Comparison of ENCODE assay signal across 21 mouse cellular contexts in the genomic region with DNA sequence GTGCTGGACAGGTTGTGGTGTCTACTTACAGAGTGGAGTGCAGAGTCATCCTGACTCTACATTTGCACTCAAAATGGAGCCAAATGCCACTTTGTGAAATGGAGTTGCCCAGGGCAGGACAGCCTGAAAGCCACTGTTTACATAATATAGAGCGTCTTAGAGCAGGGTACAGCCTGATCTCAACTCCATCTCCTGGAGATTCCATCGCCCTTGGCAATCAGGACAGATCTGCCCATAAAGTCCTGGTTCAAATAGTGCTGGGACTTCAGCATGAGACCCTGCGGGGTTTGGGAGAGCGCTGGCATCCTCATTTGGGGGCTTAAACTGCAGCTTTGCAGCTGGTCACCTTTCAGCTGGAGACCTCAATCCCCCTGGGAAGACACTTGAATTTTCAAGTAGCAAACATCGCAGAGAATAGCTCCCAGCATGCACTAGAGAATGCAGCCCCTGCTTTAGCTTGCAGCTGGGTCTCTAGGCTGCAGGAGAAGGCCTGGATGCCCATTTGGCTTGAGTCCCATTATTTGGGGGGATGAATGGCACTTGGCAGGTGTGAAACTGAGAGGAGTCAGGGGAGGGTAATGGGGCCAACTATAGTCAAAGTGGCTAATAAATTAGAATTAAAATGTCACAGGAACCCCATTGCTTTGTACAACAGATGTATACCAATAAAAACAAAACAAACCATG. TPM values are rescaled to one million over a fixed set of nuclear protein-coding genes. Genes with fewer than 3 reads are reported as not detected.
A peak's percentile ranks its signal among the peaks of the same experiment; 100 is the strongest.
DNase-seq lines count a peak whose midpoint lies in the region; ATAC-seq and TF ChIP-seq lines count a peak whose summit lies in the region.
"Had no signal": no experiment of that assay in that cellular context is flagged by ENCODE, and none has a peak within 500 bp of the region (broad histone marks: within the 10 kb centered on the region; RNA-seq: fewer than 3 reads in every experiment).

No protein-coding gene starts in this region.

- H3K79me2 ChIP-seq in C2C12 (ENCODE audit: control insufficient read depth, insufficient read depth), result no peaks in the 10 kb centered on the region

- no peak for ATAC-seq in heart, embryonic 12.5 days (ENCODE audit: insufficient number of reproducible peaks, low FRiP score)
- no peak for ATAC-seq in midbrain, postnatal 0 days (ENCODE audit: low FRiP score)

- no peak for TF ChIP-seq CTCF in C2C12 (IDR thresholded peaks at IDR 0.05; ENCODE audit: control insufficient read depth, insufficient read depth, insufficient read length)
- TF ChIP-seq CTCF in midbrain, postnatal 0 days (IDR thresholded peaks at IDR 0.05), result no peak

- H3ac ChIP-seq in C2C12 (ENCODE audit: control insufficient read depth, insufficient read length, low read depth), result no peak overlapping the region

- H3K4me2 ChIP-seq in heart, embryonic 12.5 days, result no peak overlapping the region
- H3K4me2 ChIP-seq in midbrain, postnatal 0 days (ENCODE audit: low read depth, low read length, poor library complexity, severe bottlenecking), result no peak overlapping the region
- H3K4me2 ChIP-seq: limb, embryonic 13.5 days; stomach, embryonic 15.5 days had no signal

- intact Hi-C loops in left cerebral cortex, postnatal 14 days (cut with DNase I), result no loop called here

- peak; percentile 35 to 38 for DNase-seq in cerebellum, postnatal 10 days
- no peak for DNase-seq in cerebellum, postnatal 25 days
- no peak for DNase-seq in heart, adult 9 months (ENCODE audit: low spot score in 2 of 2)
- DNase-seq in midbrain, postnatal 0 days (ENCODE audit: low spot score), result peak; percentile 42
- DNase-seq in left cerebral cortex, postnatal 14 days (ENCODE audit: low spot score in 2 of 2), result no peak
- DNase-seq in testis, postnatal 14 days (ENCODE audit: low spot score), result no peak
- DNase-seq: cerebellum, postnatal 14 days; heart, adult 18-20 months; kidney, adult 2 months; kidney, postnatal 25 days; thymus, postnatal 25 days had no signal

- H3K9me3 ChIP-seq in heart, embryonic 12.5 days (replicated peaks), result no peaks in the 10 kb centered on the region
- no peaks in the 10 kb centered on the region for H3K9me3 ChIP-seq in midbrain, postnatal 0 days (ENCODE audit: low read length)
- H3K9me3 ChIP-seq: limb, embryonic 13.5 days; stomach, embryonic 15.5 days had no signal

- peaks cover 24% of the 10 kb centered on the region for H3K4me1 ChIP-seq in heart, embryonic 12.5 days (replicated peaks)
- H3K4me1 ChIP-seq in midbrain, postnatal 0 days (ENCODE audit: insufficient read depth, low read length), result no peaks in the 10 kb centered on the region

- H3K27me3 ChIP-seq in heart, embryonic 12.5 days (replicated peaks), result no peaks in the 10 kb centered on the region
- H3K27me3 ChIP-seq in C2C12 (ENCODE audit: control insufficient read depth, insufficient read depth, insufficient read length), result no peaks in the 10 kb centered on the region
- no peaks in the 10 kb centered on the region for H3K27me3 ChIP-seq in midbrain, postnatal 0 days (ENCODE audit: insufficient read depth, low read length)
- H3K27me3 ChIP-seq: limb, embryonic 13.5 days; stomach, embryonic 15.5 days had no signal

- H3K79me3 ChIP-seq in C2C12 (ENCODE audit: low read depth), result no peaks in the 10 kb centered on the region

- WGBS in heart, embryonic 12.5 days, result 57% methylated on average over 5 of the region's 5 CpGs
- 27% methylated on average over 5 of the region's 5 CpGs for WGBS in midbrain, postnatal 0 days

- H3K4me3 ChIP-seq in heart, embryonic 12.5 days, result no peak overlapping the region
- no peak overlapping the region for H3K4me3 ChIP-seq in C2C12 (ENCODE audit: insufficient read depth, poor library complexity, severe bottlenecking)
- no peak overlapping the region for H3K4me3 ChIP-seq in midbrain, postnatal 0 days (ENCODE audit: low read depth, low read length)
- H3K4me3 ChIP-seq: erythroblast, embryonic 14.5 days; limb, embryonic 13.5 days; stomach, embryonic 15.5 days had no signal

- H3K27ac ChIP-seq in heart, embryonic 12.5 days (ENCODE audit: poor library complexity, severe bottlenecking), result no peak overlapping the region
- no peak overlapping the region for H3K27ac ChIP-seq in midbrain, postnatal 0 days (ENCODE audit: low read depth, low read length)
- H3K27ac ChIP-seq: limb, embryonic 13.5 days; liver, embryonic 14.5 days; stomach, embryonic 15.5 days had no signal

- no peaks in the 10 kb centered on the region for H3K36me3 ChIP-seq in heart, embryonic 12.5 days
- no peaks in the 10 kb centered on the region for H3K36me3 ChIP-seq in C2C12 (ENCODE audit: control insufficient read depth, insufficient read depth)
- H3K36me3 ChIP-seq in midbrain, postnatal 0 days (ENCODE audit: insufficient read depth, low read length), result no peaks in the 10 kb centered on the region
- H3K36me3 ChIP-seq: limb, embryonic 13.5 days; stomach, embryonic 15.5 days had no signal

- peak overlapping the region; percentile 41; the same call in 1 of the 2 replicates for H3K9ac ChIP-seq in heart, embryonic 12.5 days
- no peak overlapping the region for H3K9ac ChIP-seq in midbrain, postnatal 0 days (replicated peaks; ENCODE audit: low read length, poor library complexity, severe bottlenecking)
- H3K9ac ChIP-seq: limb, embryonic 13.5 days; liver, embryonic 14.5 days; stomach, embryonic 15.5 days had no signal

TF ChIP-seq in C2C12, 6 proteins besides CTCF, POLR2A, EP300 and RAD21:
- TF ChIP-seq MYOG (IDR thresholded peaks at IDR 0.05; ENCODE audit: control insufficient read depth, extremely low read depth, insufficient read length) (no peak), MYOD1 (IDR thresholded peaks at IDR 0.05; ENCODE audit: control insufficient read depth, insufficient read length, low read depth) (peak; percentile 14), CEBPB (IDR thresholded peaks at IDR 0.05; ENCODE audit: low read depth) (no peak), FOSL1 (IDR thresholded peaks at IDR 0.05; ENCODE audit: insufficient read depth, low read length, poor library complexity, severe bottlenecking) (no peak)

RNA-seq across cellular contexts. Expression of a gene that starts 11.4 kb away (rescaled TPM):
- not detected in 2 replicates for polyA plus RNA-seq in heart, embryonic 12.5 days (2016; fragmentation: Nextera tagmentation; extraction: Ambion mirVana)
- polyA plus RNA-seq in C2C12 (2012; fragmentation: generic; extraction: Trizol), result 0.04 TPM
- total RNA-seq in midbrain, postnatal 0 days (2014; rRNA removed), result not detected in 2 replicates
- not detected in 2 replicates for polyA plus RNA-seq in midbrain, postnatal 0 days (2015; fragmentation: Nextera tagmentation; extraction: Ambion mirVana)
- not detected for total RNA-seq in left cerebral cortex, postnatal 14 days (2021)
- total RNA-seq: heart, adult 18-20 months; MEL had no signal
- polyA plus RNA-seq: erythroblast, embryonic 14.5 days; heart, postnatal 0 days; kidney, adult 2 months; limb, embryonic 13.5 days; liver, embryonic 14.5 days; lung, embryonic 16.5 days; spleen, adult 2 months; stomach, embryonic 15.5 days had no signal

RNA-seq across cellular contexts. Expression of a gene that starts 17.8 kb away (rescaled TPM):
- polyA plus RNA-seq in heart, embryonic 12.5 days (2016; fragmentation: Nextera tagmentation; extraction: Ambion mirVana), result not detected in 2 replicates
- polyA plus RNA-seq in C2C12 (2012; fragmentation: generic; extraction: Trizol), result not detected
- total RNA-seq in midbrain, postnatal 0 days (2014; rRNA removed), result not detected in 2 replicates
- polyA plus RNA-seq in midbrain, postnatal 0 days (2015; fragmentation: Nextera tagmentation; extraction: Ambion mirVana), result not detected in 2 replicates
- not detected for total RNA-seq in left cerebral cortex, postnatal 14 days (2021)
- total RNA-seq: heart, adult 18-20 months; MEL had no signal
- polyA plus RNA-seq: erythroblast, embryonic 14.5 days; heart, postnatal 0 days; kidney, adult 2 months; limb, embryonic 13.5 days; liver, embryonic 14.5 days; lung, embryonic 16.5 days; spleen, adult 2 months; stomach, embryonic 15.5 days had no signal

RNA-seq across cellular contexts. Expression of a gene that starts 40.6 kb away (rescaled TPM):
- polyA plus RNA-seq in heart, embryonic 12.5 days (2016; fragmentation: Nextera tagmentation; extraction: Ambion mirVana), result not detected in 2 replicates
- not detected for polyA plus RNA-seq in C2C12 (2012; fragmentation: generic; extraction: Trizol)
- total RNA-seq in midbrain, postnatal 0 days (2014; rRNA removed), result not detected in 2 replicates
- not detected in 2 replicates for polyA plus RNA-seq in midbrain, postnatal 0 days (2015; fragmentation: Nextera tagmentation; extraction: Ambion mirVana)
- not detected for total RNA-seq in left cerebral cortex, postnatal 14 days (2021)
- total RNA-seq: heart, adult 18-20 months; MEL had no signal
- polyA plus RNA-seq: erythroblast, embryonic 14.5 days; heart, postnatal 0 days; kidney, adult 2 months; limb, embryonic 13.5 days; liver, embryonic 14.5 days; lung, embryonic 16.5 days; spleen, adult 2 months; stomach, embryonic 15.5 days had no signal

RNA-seq across cellular contexts. Expression of a gene that starts 56.6 kb away (rescaled TPM):
- polyA plus RNA-seq in heart, embryonic 12.5 days (2016; fragmentation: Nextera tagmentation; extraction: Ambion mirVana), result not detected in 2 replicates
- polyA plus RNA-seq in C2C12 (2012; fragmentation: generic; extraction: Trizol), result not detected
- not detected in 2 replicates for total RNA-seq in midbrain, postnatal 0 days (2014; rRNA removed)
- not detected in 2 replicates for polyA plus RNA-seq in midbrain, postnatal 0 days (2015; fragmentation: Nextera tagmentation; extraction: Ambion mirVana)
- not detected for total RNA-seq in left cerebral cortex, postnatal 14 days (2021)
- total RNA-seq: heart, adult 18-20 months; MEL had no signal
- polyA plus RNA-seq: erythroblast, embryonic 14.5 days; heart, postnatal 0 days; kidney, adult 2 months; limb, embryonic 13.5 days; liver, embryonic 14.5 days; lung, embryonic 16.5 days; spleen, adult 2 months; stomach, embryonic 15.5 days had no signal

RNA-seq across cellular contexts. Expression of a gene that starts 58.8 kb away (rescaled TPM):
- 5.4 and 7.4 TPM in 2 replicates for polyA plus RNA-seq in heart, embryonic 12.5 days (2016; fragmentation: Nextera tagmentation; extraction: Ambion mirVana)
- 2.0 TPM for polyA plus RNA-seq in C2C12 (2012; fragmentation: generic; extraction: Trizol)
- 16.4 and 21.8 TPM in 2 replicates for total RNA-seq in midbrain, postnatal 0 days (2014; rRNA removed)
- 20.8 and 23.5 TPM in 2 replicates for polyA plus RNA-seq in midbrain, postnatal 0 days (2015; fragmentation: Nextera tagmentation; extraction: Ambion mirVana)
- 10 to 100 TPM; 22.3 to 24.9 TPM for total RNA-seq in left cerebral cortex, postnatal 14 days (2021)
- total RNA-seq: MEL had no signal

Comparison
In these comparisons a context has a peak if more than half of its experiments do, and no peak if none do; other contexts are left out.
1. DNase-seq: peak in cerebellum, postnatal 10 days (2 of 2) and midbrain, postnatal 0 days (single experiment); none in cerebellum, postnatal 25 days (0 of 2), heart, adult 9 months (0 of 2), left cerebral cortex, postnatal 14 days (0 of 2) and testis, postnatal 14 days (single experiment).